Mouse (Mus musculus): ENCODE results near the gene Akap7.

- TF ChIP-seq CTCF (IDR thresholded peaks at IDR 0.05; ENCODE audit: low read depth) (no peak), EP300 (IDR thresholded peaks at IDR 0.05; ENCODE audit: low read depth) (no peak)
Observed at GRCm38 (mm10) chr10:25198575-25198974, 109.1 kb downstream of the Akap7 start.

All from heart, postnatal 0 days (tissue).